Mouse (Mus musculus) retina, postnatal 7 days (tissue): ENCODE data around the gene Mgst3.
A peak's percentile ranks its signal among the peaks of the same experiment; 100 is the strongest.
"Not testable (repeated sequence)": the region's sequence is repeated elsewhere in the genome, so short reads cannot be mapped to it uniquely, and the experiment has no call there.

Experiments used
- DNase-seq: peaks from one replicate; pipeline ENCODE4 v3.0.0-alpha.2; 2012; ENCODE audit warnings: low read depth, low spot score

The Mgst3 gene

DNA sequence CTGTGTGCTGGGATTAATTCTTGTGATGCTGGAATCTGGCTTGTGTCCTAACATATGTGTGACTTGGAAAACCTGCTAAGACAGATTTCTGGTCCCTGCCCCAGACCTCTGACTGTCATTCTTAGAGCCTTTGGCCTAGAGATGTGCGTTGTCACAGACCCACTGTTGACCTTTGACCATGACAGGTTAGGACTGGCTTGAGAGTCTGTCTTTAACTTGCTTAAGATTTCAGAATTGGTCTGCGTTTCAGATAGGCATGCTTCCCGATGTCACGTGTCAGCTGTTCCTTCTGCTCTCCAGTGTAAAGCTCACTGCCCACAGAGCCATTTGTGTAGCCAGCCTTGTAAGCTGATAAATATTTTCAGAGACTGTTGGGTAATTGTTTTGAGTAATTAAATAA is 30.8 kb downstream of the Mgst3 start:
- no peak for DNase-seq

DNA sequence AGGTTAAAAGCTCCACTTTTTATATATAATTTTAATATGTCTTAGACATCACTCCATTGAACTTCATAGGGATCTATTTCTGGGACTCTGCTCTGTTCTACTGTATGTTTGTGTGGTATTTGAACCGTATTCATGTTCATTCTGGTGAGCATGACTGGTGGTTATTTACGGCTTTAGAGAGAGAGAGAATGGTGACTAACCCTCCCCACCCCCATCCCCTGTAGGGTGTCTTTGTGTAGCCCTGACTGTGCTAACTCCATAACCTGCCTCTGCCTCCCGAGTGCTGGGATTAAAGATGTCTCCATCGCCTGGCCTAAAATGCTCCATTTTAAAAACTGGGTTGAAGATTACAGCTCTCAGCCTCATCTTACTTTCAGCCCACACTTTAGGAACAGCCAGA is 33.4 kb downstream of the Mgst3 start:
- no peak for DNase-seq

DNA sequence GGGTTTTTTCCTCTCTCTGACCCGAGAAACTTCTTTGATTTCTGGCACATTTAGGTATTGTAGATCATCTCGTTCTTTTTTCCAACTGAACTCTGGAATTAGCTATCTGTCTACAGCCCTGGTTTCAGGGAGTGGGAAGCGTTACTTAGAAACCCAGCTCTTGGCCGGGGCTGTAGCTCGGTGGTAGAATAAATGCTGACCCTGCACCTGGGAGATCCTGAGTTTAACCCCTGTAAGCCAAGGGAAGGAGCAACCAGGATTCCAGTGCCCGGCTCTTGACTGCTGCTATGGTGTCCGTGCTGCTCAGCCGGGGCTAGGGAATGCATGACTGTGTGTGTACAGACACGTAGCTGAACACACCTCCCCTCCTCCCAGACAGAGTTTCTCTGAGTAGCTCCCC is 34.9 kb downstream of the Mgst3 start:
- no peak for DNase-seq

DNA sequence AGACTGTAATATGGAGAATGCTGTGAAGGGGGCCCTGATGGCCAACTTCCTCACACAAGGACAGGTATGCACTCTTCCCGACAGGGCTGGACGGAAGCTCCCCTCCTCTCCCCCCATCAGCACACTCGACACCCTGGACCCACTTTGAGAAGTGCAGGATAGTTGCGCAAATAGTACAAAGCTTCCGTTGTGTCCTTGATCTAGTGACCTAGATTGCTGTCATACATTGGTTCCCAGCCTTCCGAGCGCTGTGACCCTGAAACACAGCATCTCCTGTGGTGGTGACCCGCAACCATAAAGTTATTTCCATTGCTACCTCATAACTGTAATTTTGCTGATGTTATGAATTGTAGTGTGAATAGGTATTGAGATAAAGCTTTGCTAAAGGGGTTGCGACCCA is 36.3 kb downstream of the Mgst3 start:
- no peak for DNase-seq

DNA sequence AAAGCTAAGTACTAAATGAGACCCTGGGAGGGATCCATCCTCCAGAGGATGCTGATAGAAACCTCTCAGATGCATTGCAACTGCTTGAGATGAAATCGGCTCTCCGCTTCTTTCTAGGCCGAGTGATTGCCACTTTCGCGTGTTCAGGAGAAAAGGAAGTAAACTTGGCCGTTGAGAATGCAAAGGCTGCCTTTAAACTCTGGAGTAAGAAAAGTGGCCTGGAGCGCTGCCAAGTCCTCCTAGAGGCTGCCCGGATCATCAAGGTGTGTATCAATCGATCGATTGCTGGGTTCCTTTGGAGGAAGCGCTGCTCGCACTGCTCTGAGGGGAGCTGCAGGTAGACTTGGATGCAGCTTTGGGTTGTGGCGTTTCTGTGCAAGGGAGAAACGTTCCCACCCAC is 41.2 kb downstream of the Mgst3 start:
- no peak for DNase-seq

DNA sequence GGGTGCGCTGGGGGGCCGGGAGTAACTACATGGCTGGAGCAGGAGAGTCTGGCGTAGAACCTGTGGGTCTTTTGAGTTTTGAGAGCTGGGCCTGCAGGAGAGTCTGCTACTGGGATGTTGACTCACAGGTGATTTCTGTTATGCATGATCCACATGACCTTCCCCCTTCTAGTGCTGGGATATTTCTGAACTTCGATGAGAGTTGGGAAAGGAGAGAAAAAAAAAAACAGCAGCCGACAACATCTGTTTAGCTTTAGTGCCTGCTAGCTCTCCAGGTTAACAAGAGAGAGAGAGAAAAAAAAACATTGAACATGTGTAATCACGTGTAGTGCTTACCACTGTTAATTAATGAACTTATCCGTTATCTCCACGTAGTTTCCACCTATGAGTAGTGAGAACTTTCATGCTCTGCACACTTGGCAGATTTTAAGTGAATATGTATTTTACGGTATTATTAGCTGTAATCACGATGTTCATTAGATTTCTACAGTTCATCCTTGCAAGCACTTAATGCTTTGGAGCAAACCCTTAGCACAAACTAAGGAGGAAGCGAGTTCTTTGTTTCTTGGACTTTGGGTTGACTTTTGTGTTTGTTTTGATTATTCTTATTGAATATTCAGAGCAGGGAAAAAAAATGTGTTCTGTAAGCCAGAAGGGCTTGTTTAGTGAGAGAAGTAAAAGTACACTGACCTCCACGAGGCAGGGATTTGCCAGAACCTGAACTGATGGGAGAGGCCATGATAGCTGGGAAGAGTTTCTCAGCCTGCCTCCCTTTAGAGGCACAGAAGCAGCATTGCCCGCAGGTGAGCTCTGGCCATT is 42.8 kb downstream of the Mgst3 start:
- DNase-seq = no peak

DNA sequence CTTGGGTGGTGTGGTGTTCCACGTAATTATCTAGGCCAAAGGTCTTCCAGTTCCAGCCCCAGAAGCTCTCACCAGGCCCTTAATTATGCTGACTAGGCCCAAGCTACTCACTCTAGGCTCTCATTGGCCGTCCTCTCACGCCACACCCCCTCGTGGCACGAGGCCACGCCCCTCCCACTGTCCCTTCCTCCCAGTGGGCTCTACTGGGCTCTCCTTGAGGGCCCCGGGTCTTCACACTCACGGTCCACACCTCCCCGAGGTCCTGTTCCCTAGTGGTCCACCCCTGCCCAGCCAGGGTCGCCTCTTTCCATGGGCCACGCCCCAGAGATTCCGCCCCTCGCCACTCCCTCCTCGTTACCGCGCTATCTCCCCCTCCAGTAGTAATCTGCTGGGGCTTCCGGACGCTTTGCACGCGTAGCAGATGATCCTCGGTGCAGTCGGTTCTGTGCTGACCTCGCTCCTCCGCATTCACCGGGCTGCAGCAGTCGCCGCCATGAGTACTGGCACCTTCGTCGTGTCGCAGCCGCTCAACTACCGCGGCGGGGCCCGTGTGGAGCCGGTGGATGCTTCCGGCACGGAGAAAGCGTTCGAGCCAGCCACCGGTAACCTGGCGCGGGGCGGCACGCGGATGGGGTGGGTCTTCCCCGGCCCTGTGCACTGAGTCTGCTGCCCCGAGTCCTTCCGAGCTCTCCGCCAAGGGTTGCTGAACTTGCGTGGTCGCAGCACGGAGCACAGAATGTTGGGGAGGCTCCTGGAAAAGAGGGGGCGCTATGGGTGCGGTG is 43.6 kb downstream of the Mgst3 start, which contains the start of gene Aldh9a1:
Aldh9a1 (plus strand) TSS at position 177 of the 782 bp plus-strand sequence.
- DNase-seq = peak; percentile 68

DNA sequence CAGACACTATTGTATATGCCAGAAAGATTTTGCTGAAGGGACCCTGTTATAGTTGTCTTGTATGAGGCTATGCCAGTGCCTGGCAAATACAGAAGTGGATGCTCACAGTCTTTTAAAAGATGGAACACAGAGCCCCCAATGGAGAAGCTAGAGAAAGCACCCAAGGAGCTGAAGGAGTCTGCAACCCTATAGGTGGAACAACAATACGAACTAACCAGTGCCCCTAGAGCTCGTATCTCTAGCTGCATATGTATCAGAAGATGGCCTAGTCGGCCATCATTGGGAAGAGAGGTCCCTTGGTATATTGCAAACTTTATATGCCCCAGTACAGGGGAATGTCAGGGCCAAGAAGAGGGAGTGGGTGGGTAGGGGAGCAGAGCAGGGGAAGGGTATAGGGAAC is 44.4 kb downstream of the Mgst3 start:
- DNase-seq = not testable (repeated sequence)

DNA sequence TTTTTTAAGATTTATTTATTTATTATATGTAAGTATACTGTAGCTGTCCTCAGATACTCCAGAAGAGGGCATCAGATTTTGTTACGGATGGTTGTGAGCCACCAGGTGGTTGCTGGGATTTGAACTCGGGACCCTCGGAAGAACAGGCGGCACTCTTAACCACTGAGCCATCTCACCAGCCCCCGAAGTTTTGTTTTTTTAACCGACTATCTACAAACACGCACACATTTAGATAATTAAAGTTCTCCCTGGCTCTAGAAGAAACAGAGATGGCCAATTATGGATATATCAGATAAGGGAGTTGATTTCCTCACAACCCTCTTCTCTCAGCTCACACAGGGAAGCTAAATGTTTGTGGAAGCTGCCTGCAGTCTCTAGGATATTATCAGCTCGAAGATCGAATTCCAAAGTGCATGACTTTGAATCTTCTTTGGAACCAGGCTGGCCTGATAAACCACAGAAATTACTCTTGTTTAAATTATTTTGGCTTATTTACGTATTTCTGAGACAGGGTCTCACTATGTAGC is 47.6 kb downstream of the Mgst3 start:
- DNase-seq = not testable (repeated sequence)

DNA sequence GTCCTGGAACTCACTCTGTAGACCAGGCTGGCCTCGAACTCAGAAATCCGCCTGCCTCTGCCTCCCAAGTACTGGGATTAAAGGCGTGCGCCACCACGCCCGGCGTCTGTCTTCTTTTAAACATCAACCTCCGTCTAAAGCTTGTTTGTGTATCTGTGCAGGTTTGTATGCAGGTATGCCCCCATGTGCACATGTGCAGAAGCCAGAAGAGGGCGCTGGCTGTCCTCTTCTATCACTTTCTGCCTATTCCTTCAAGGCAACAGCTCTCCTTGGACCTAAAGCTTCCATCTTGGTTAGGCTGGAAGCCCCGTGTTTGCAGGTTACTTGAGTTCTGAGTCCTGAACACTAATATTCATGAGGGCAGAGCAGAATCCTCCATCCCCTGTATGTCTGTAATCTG is 50.8 kb downstream of the Mgst3 start:
- DNase-seq = no peak

DNA sequence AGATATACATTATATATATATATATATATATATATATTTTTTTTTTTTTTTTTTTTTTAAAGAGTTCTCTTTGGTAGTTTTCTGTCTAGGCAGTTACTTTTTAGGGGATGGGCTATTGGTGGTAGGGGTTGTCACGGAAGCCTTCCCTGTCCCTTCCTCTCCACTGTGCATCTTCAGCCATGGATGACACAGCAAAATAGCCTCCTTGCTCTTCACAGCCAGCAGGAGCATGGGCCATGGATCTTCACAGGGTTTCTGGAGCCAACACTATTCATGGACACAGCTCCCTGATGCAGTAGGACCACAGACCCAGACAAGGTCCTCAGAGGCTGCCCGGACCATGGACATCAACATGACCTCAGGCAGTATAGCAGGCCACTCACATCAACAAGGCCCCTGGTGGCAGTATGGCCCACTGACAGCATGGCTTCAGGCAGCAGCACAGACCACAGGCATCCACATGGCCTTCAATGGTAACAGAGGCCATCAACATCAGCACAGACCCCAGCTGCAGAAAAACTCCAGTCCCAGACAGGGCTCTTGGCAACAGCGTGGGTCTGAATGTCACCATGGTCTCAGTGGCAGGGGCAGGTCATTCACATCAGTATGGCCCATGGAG is 52.6 kb downstream of the Mgst3 start:
- no peak for DNase-seq

DNA sequence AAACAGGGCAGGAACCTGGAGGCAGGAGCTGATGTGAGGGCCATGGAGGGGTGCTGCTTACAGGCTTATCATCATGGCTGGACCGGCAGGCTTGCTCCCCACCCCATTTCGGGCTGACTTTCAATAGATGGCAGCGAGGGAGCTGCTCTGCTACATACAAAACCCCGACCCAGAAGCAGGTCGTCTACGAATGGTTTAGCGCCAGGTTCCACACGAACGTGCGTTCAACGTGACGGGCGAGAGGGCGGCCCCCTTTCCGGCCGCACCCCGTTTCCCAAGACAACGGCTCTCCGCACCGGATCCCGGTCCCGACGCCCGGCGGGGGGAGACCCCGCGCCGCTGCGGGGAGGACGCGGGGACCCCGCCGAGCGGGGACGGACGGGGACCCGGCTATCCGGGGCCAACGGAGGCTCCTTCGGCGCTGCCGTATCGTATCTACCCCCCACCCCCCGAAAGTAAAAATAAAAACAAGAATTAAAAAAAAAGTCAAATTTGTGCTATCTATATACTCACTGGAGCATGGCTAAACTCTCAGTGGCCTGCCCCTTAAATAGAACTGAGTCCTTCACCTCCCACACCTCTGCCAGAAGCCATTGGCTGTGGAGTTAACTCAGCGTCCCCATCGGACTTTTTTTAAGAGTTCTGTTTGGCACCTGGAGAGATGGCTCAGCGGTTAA is 53.4 kb downstream of the Mgst3 start:
- DNase-seq = no peak

DNA sequence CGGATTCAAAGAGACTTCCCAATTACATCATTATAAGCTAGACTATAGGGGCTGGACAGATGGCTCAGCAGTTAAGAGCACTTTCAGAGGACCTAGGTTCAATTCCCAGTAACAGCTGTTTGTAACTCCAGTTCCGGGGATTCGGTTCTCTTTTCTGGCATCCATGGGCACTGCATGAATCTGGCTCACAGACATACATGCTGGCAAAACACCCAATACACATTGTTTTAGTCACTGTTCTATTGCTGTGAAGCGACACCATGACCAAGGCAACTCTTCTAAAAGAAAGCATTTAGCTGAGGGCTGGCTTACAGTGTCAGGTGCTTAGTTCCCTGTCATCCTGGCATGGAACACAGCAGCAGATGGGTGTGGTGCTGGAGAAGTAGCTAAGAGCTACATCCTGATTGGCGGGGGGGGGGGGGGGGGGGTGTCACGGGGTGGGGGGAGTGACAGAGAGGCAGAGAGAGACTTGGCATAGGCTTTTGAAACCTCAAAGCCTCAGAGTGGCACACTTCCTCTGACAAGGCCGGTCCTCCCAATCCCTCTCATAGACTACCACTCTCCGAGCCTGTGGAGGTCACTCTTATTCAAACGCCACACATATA is 54.4 kb downstream of the Mgst3 start:
- DNase-seq = no peak

DNA sequence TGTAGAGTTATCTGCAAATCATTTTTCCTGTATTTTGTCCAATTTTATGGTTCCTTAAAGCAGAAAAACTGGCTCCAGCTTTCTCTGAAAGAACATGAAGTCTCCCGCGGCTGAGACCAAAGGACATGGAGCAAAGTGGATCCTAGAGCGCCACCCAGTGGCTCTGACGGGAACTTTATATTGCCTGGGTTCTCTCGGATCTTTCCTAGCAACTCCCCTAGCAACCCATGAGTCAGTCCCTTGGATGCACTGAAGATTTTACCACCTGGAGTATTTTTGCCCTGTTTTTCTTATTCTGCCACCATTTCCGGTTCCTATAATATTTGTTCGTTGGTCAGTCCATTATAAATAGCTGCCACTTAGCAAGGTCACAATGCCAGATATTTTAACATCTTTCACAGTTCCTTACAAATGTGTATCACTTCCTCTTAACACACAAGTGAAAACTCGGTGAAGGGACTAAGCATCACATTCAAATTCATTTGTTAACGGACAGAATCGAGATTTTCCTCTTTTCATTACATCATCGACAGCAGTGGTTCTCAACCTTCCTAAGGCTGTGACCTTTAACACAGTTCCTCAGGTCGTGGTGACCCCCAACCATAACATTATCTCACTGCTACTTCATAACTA is 56.1 kb downstream of the Mgst3 start:
- peak; percentile 76 for DNase-seq

DNA sequence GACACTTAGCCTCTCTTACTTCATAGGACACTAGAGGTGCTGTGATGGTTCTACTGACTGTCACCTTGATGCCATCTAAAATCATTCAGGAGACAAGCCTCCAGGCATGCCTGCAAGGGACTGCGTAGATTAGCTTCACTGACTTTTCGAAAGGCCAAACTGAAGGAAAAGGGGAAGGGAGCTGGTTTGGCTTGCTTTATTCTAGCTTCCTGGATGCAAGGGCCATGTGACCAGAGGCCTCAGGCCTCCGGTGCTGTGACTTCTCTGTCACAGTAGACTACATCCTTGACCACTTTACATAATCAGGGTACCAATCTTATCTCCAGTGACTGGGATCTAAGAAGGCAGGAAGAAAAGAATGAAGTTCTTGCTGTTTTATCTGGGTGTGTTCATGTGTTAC is 57.2 kb downstream of the Mgst3 start:
- DNase-seq = no peak

DNA sequence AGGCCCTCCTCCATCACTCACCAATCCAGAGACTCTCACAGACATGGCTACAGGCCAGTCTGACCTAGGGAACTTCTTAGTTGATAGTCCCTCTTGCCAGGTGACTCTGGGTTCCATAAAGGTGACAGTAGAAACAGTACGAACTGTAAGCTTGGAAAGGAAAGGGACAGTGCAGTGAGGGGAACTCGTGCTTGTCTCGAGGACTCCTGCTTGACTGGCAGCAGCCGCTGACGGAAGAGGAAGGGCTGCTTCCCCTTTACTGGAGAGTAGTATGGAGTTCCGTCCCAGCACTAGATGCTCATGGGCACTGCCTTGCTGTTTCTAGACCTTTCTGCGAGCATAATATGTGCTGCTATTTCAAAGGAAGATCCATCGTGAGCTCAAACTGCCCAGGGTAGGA is 62.5 kb downstream of the Mgst3 start:
- no peak for DNase-seq

DNA sequence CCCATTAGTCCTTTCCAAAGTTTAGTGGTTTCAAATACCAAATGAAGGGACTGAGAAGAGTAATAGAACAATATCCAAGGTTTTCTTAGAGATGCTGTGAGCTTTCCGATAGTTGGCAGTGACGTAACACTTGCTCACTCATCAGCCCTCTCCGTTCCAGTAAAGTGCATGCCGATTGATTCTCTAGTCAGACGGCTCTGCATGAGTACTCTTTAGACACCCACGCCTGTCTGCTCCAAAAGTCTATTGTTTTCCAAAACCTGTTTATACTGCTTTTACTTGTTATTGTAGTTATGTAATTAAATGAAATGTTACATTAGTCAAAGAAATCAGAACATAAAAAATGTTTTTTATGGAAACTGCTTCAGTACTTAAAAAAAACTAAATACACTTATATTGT is 64.9 kb downstream of the Mgst3 start:
- no peak for DNase-seq
